Mouse (Mus musculus) embryonic facial prominence, embryonic 11.5 days (tissue): Measurements from ENCODE around the gene Gm34653. TPM values are rescaled to one million over a fixed set of nuclear protein-coding genes. Genes with fewer than 3 reads are reported as not detected.

Source experiments
- ATAC-seq: fragments of 200-750 bp; cut with Nextera tagmentation; replicated peaks from 2 replicates; pipeline ENCODE4 v1.8.0; 2017; ENCODE audit warnings: low read depth; ENCODE audit not compliant: insufficient number of reproducible peaks, low FRiP score, low TSS enrichment
- DNase-seq: peaks from one replicate; pipeline ENCODE4 v3.0.0-alpha.2; 2015; ENCODE audit warnings: low spot score
- H3K27ac ChIP-seq: fragments of 300-500 bp; sonication (generic); replicated peaks from 2 replicates; pipeline ENCODE4 v1.5.1; 2014; ENCODE audit warnings: mild to moderate bottlenecking, low read depth, low read length, control low read depth
- H3K27me3 ChIP-seq: fragments of 300-500 bp; sonication (generic); 2 replicates; pipeline ENCODE4 v1.6.1; 2014; ENCODE audit warnings: mild to moderate bottlenecking, low read length, moderate library complexity, mixed read lengths; ENCODE audit not compliant: control insufficient read depth, insufficient read depth
- H3K36me3 ChIP-seq: fragments of 300-500 bp; sonication (generic); replicated peaks from 2 replicates; pipeline ENCODE4 v1.6.1; 2014; ENCODE audit warnings: low read depth, mild to moderate bottlenecking, low read length, moderate library complexity, mixed read lengths; ENCODE audit not compliant: control insufficient read depth, insufficient read depth
- H3K4me1 ChIP-seq: fragments of 300-500 bp; sonication (generic); 2 replicates; pipeline ENCODE4 v1.6.1; 2014; ENCODE audit warnings: low read length, mixed read lengths; ENCODE audit not compliant: control insufficient read depth, insufficient read depth
- H3K4me2 ChIP-seq: fragments of 300-500 bp; sonication (generic); 2 replicates; pipeline ENCODE4 v1.6.1; 2014; ENCODE audit warnings: low read depth, mild to moderate bottlenecking, control low read depth, low read length, moderate library complexity
- H3K4me3 ChIP-seq: fragments of 300-500 bp; sonication (generic); 2 replicates; pipeline ENCODE4 v1.5.1; 2014; ENCODE audit warnings: low read depth, low read length, control low read depth
- H3K9ac ChIP-seq: fragments of 300-500 bp; sonication (generic); replicated peaks from 2 replicates; pipeline ENCODE4 v1.6.1; 2014; ENCODE audit warnings: mild to moderate bottlenecking, control low read depth, low read length
- H3K9me3 ChIP-seq: fragments of 300-500 bp; sonication (generic); replicated peaks from 2 replicates; pipeline ENCODE4 v1.6.1; 2016; ENCODE audit warnings: mild to moderate bottlenecking, low read length, inconsistent platforms, mixed read lengths; ENCODE audit not compliant: control insufficient read depth
- WGBS: fragments of 180-500 bp; shearing (Covaris S2); extraction: QIAGEN DNeasy Blood & Tissue Kit; methylation state at CpG from one replicate; pipeline ENCODE4 v1.1.7; 2014; 5-methylcytosine and 5-hydroxymethylcytosine counted together
- polyA plus RNA-seq: library from polyadenylated mRNA; unstranded; fragments of >200 nt; fragmentation: Nextera tagmentation; extraction: Ambion mirVana; gene quantifications from 2 replicates; pipeline ENCODE4 v1.2.1, GENCODE M21; 2014

Gm34653 gene
- polyA plus RNA-seq, 1 experiment from 2014 or later: not detected

- no peak within 1 kb of the TSS for H3K27ac ChIP-seq
- no peak within 1 kb of the TSS for H3K9ac ChIP-seq
- no peak within 1 kb of the TSS for H3K4me3 ChIP-seq
- WGBS: 15% methylated on average over 8 of the region's 8 CpGs
- DNase-seq: no peak
- no peaks in the 10 kb centered on the region for H3K9me3 ChIP-seq
- H3K4me1 ChIP-seq: no peaks in the 10 kb centered on the region
- no peak within 1 kb of the TSS for H3K4me2 ChIP-seq
- no peaks in the 10 kb centered on the region for H3K36me3 ChIP-seq
- H3K27me3 ChIP-seq: no peaks in the 10 kb centered on the region
- no peak for ATAC-seq
These were observed 42.1 kb downstream of the Gm34653 start, which contains the start of gene Psmd5 for GRCm38 (mm10) chr2:34874816-34875345. Gene Psmd5, minus strand, starts transcription at chr2:34874968.

GRCm38 (mm10) chr2:34880054-34880453 is 47.2 kb downstream of the Gm34653 start:
- H3K27ac ChIP-seq: no peak overlapping the region
- DNase-seq (no peak), ATAC-seq (no peak)
- H3K4me1 ChIP-seq: no peaks in the 10 kb centered on the region
- WGBS: 83% methylated on average over 10 of the region's 10 CpGs
- H3K9me3 ChIP-seq: no peaks in the 10 kb centered on the region
- no peak overlapping the region for H3K9ac ChIP-seq
- no peaks in the 10 kb centered on the region for H3K27me3 ChIP-seq
- H3K4me2 ChIP-seq: no peak overlapping the region
- no peak overlapping the region for H3K4me3 ChIP-seq
- no peaks in the 10 kb centered on the region for H3K36me3 ChIP-seq

- no peak for ATAC-seq
- no peaks in the 10 kb centered on the region for H3K36me3 ChIP-seq
- H3K4me3 ChIP-seq: no peak overlapping the region
- H3K9me3 ChIP-seq: no peaks in the 10 kb centered on the region
- no peak overlapping the region for H3K27ac ChIP-seq
- WGBS: 92% methylated on average over 2 of the region's 2 CpGs
- H3K27me3 ChIP-seq: no peaks in the 10 kb centered on the region
- DNase-seq: no peak
- no peak overlapping the region for H3K4me2 ChIP-seq
- no peaks in the 10 kb centered on the region for H3K4me1 ChIP-seq
- no peak overlapping the region for H3K9ac ChIP-seq
These were observed 50.0 kb downstream of the Gm34653 start for GRCm38 (mm10) chr2:34882757-34883156.

- 46% methylated on average over 5 of the region's 5 CpGs for WGBS
- Histone ChIP-seq H3K9me3 (no peaks in the 10 kb centered on the region), H3K4me2 (no peak overlapping the region), H3K27ac (no peak overlapping the region), H3K27me3 (no peaks in the 10 kb centered on the region), H3K36me3 (no peaks in the 10 kb centered on the region), H3K4me1 (no peaks in the 10 kb centered on the region), H3K4me3 (no peak overlapping the region), H3K9ac (no peak overlapping the region)
- DNase-seq: no peak
- no peak for ATAC-seq
These were observed 50.4 kb downstream of the Gm34653 start for GRCm38 (mm10) chr2:34883190-34883589.

GRCm38 (mm10) chr2:34884186-34884585 is 51.4 kb downstream of the Gm34653 start:
- no peaks in the 10 kb centered on the region for H3K36me3 ChIP-seq
- no peaks in the 10 kb centered on the region for H3K9me3 ChIP-seq
- H3K4me3 ChIP-seq: no peak overlapping the region
- no peak overlapping the region for H3K4me2 ChIP-seq
- WGBS: 61% methylated on average over 2 of the region's 2 CpGs
- H3K27ac ChIP-seq: no peak overlapping the region
- no peaks in the 10 kb centered on the region for H3K4me1 ChIP-seq
- ATAC-seq (no peak), DNase-seq (no peak)
- H3K9ac ChIP-seq: no peak overlapping the region
- H3K27me3 ChIP-seq: no peaks in the 10 kb centered on the region

Other genes starting within 250 kb of the Gm34653 start
- gene Gapvd1, start 77.8 kb upstream of the Gm34653 start, polyA plus RNA-seq: 92.5 and 96.3 TPM in 2 replicates
- 1,023 and 1,118 TPM in 2 replicates for gene Hspa5, start 61.0 kb upstream of the Gm34653 start, polyA plus RNA-seq
- 34.5 and 40.2 TPM in 2 replicates for gene Rabepk, start 33.1 kb upstream of the Gm34653 start, polyA plus RNA-seq
- gene Fbxw2, start 6.7 kb upstream of the Gm34653 start, polyA plus RNA-seq: 66.3 and 71.2 TPM in 2 replicates
- 0.15 and 0.32 TPM in 2 replicates for gene Cutal, start 41.4 kb downstream of the Gm34653 start, polyA plus RNA-seq
- gene Psmd5, start 42.0 kb downstream of the Gm34653 start, polyA plus RNA-seq: 114 and 128 TPM in 2 replicates
- gene Phf19, start 81.0 kb downstream of the Gm34653 start, polyA plus RNA-seq: 2.2 and 2.3 TPM in 2 replicates
- gene Traf1, start 128.8 kb downstream of the Gm34653 start, polyA plus RNA-seq: 0.35 and 1.1 TPM in 2 replicates
- gene Hc, start 228.4 kb downstream of the Gm34653 start, polyA plus RNA-seq: 0.38 TPM in 1 of 2 replicates, not detected in the other